Mouse (Mus musculus) CH12.LX (cell line): Measurements from ENCODE around the gene Gm43191. TPM values are rescaled to one million over a fixed set of nuclear protein-coding genes. Genes with fewer than 3 reads are reported as not detected.
A peak's percentile ranks its signal among the peaks of the same experiment; 100 is the strongest.

Experiments used
- DNase-seq: peaks from one replicate; pipeline ENCODE4 v3.0.0-alpha.2; 2013; ENCODE audit errors: extremely low read depth
- H3K27ac ChIP-seq: 2 replicates; pipeline ENCODE4 v1.5.1; 2012; ENCODE audit warnings: low read depth, mild to moderate bottlenecking, control low read depth, moderate library complexity; ENCODE audit not compliant: insufficient read depth
- H3K27me3 ChIP-seq: replicated peaks from 2 replicates; pipeline ENCODE3; 2012; ENCODE audit warnings: inconsistent platforms
- H3K36me3 ChIP-seq, 2 experiments: replicated peaks in 1 of 2; 2 replicates each; pipeline versions ENCODE3 to v1.6.1; 2012; ENCODE audit warnings: inconsistent platforms in 1 of 2, low read length in 1 of 2, mild to moderate bottlenecking in 1 of 2, mixed read lengths in 1 of 2, moderate library complexity in 1 of 2; ENCODE audit not compliant: control insufficient read depth in 1 of 2, insufficient read depth in 1 of 2
- H3K4me1 ChIP-seq, 2 experiments: 2 replicates each; pipeline ENCODE4 v1.6.1; 2012; ENCODE audit warnings: inconsistent platforms in 1 of 2, moderate library complexity in 1 of 2; ENCODE audit not compliant: insufficient read depth in 2 of 2, control insufficient read depth in 1 of 2
- H3K4me2 ChIP-seq: 2 replicates; pipeline ENCODE4 v1.6.1; 2012; ENCODE audit warnings: low read depth, mild to moderate bottlenecking, control low read depth; ENCODE audit not compliant: poor library complexity, insufficient read depth, severe bottlenecking
- H3K4me3 ChIP-seq, 3 experiments: fragments of 150-350 bp in 1 of 3; sonication (generic) in 1 of 3; replicated peaks in 1 of 3; 2 replicates each; pipeline versions ENCODE3 to v1.5.1; 2011 to 2012; ENCODE audit warnings: low read depth in 2 of 3, low read length in 2 of 3, mild to moderate bottlenecking in 2 of 3, moderate library complexity in 2 of 3, control low read depth in 1 of 3, improper control_type of control experiment in 1 of 3, inconsistent platforms in 1 of 3, mixed read lengths in 1 of 3; ENCODE audit not compliant: poor library complexity in 1 of 3
- H3K79me2 ChIP-seq: replicated peaks from 2 replicates; pipeline ENCODE4 v1.6.1; 2012; ENCODE audit warnings: mild to moderate bottlenecking, moderate library complexity; ENCODE audit not compliant: control insufficient read depth, poor library complexity, insufficient read depth, severe bottlenecking; ENCODE audit errors: extremely low read depth
- H3K9ac ChIP-seq: 2 replicates; pipeline ENCODE4 v1.6.1; 2012; ENCODE audit warnings: low read depth, mild to moderate bottlenecking, control low read depth, moderate library complexity; ENCODE audit not compliant: insufficient read depth
- H3K9me3 ChIP-seq: replicated peaks from 2 replicates; pipeline ENCODE3; 2012; ENCODE audit warnings: low read length, inconsistent platforms, mixed read lengths
- CHD2 ChIP-seq: IDR thresholded peaks from 2 replicates; pipeline ENCODE4 v1.6.1; 2011; ENCODE audit warnings: low read length, improper control_type of control experiment
- ELF1 ChIP-seq: IDR thresholded peaks from 2 replicates; pipeline ENCODE4 v1.6.1; 2014; ENCODE audit warnings: low read depth, mild to moderate bottlenecking, inconsistent platforms, low read length, improper control_type of control experiment
- EP300 ChIP-seq: IDR thresholded peaks from 2 replicates; pipeline ENCODE4 v1.6.1; 2011; ENCODE audit warnings: low read length, improper control_type of control experiment
- ETS1 ChIP-seq: conservative IDR thresholded peaks from 2 replicates; pipeline ENCODE4 v1.6.1; 2012; ENCODE audit warnings: low read depth, mild to moderate bottlenecking, inconsistent platforms, low read length, improper control_type of control experiment, moderate library complexity
- GABPA ChIP-seq: IDR thresholded peaks from 2 replicates; pipeline ENCODE4 v1.6.1; 2012; ENCODE audit warnings: low read depth, low read length, improper control_type of control experiment, inconsistent platforms; ENCODE audit not compliant: insufficient replicate concordance
- HCFC1 ChIP-seq: IDR thresholded peaks from 2 replicates; pipeline ENCODE4 v1.6.1; 2012; ENCODE audit warnings: low read depth, mild to moderate bottlenecking, inconsistent platforms, low read length, improper control_type of control experiment
- MAFK ChIP-seq: IDR thresholded peaks from 2 replicates; pipeline ENCODE4 v1.6.1; 2011; ENCODE audit warnings: low read length, improper control_type of control experiment; ENCODE audit not compliant: insufficient replicate concordance
- MAX ChIP-seq: IDR thresholded peaks from 2 replicates; pipeline ENCODE4 v1.6.1; 2011; ENCODE audit warnings: low read length, improper control_type of control experiment
- MAZ ChIP-seq: IDR thresholded peaks from 2 replicates; pipeline ENCODE4 v1.6.1; 2012; ENCODE audit warnings: low read depth, mild to moderate bottlenecking, inconsistent platforms, low read length, improper control_type of control experiment, moderate library complexity
- MEF2A ChIP-seq: IDR thresholded peaks from 2 replicates; pipeline ENCODE4 v1.6.1; 2014; ENCODE audit warnings: low read depth, mild to moderate bottlenecking, inconsistent platforms, low read length, improper control_type of control experiment, borderline replicate concordance
- MXI1 ChIP-seq: IDR thresholded peaks from 2 replicates; pipeline ENCODE4 v1.6.1; 2011; ENCODE audit warnings: mild to moderate bottlenecking, low read depth, low read length, improper control_type of control experiment
- MYC ChIP-seq: IDR thresholded peaks from 2 replicates; pipeline ENCODE4 v1.6.1; 2011; ENCODE audit warnings: low read depth, mild to moderate bottlenecking, improper control_type of control experiment, low read length
- NELFE ChIP-seq: IDR thresholded peaks from 2 replicates; pipeline ENCODE4 v1.6.1; 2011; ENCODE audit warnings: low read depth, low read length, improper control_type of control experiment
- NRF1 ChIP-seq: IDR thresholded peaks from 2 replicates; pipeline ENCODE4 v1.6.1; 2014; ENCODE audit warnings: low read depth, mild to moderate bottlenecking, inconsistent platforms, low read length, improper control_type of control experiment, moderate library complexity
- PAX5 ChIP-seq: IDR thresholded peaks from 2 replicates; pipeline ENCODE4 v1.6.1; 2012; ENCODE audit warnings: low read length, inconsistent platforms, mixed read lengths
- POLR2A ChIP-seq: IDR thresholded peaks from 2 replicates; pipeline ENCODE4 v1.6.1; 2011; ENCODE audit warnings: low read depth, mild to moderate bottlenecking, improper control_type of control experiment, low read length
- POLR2AphosphoS2 ChIP-seq: IDR thresholded peaks from 2 replicates; pipeline ENCODE4 v1.6.1; 2011; ENCODE audit warnings: low read depth, low read length, improper control_type of control experiment
- RCOR1 ChIP-seq: conservative IDR thresholded peaks from 2 replicates; pipeline ENCODE4 v1.6.1; 2012; ENCODE audit warnings: low read depth, mild to moderate bottlenecking, inconsistent platforms, low read length, improper control_type of control experiment
- SIN3A ChIP-seq: IDR thresholded peaks from 2 replicates; pipeline ENCODE4 v1.6.1; 2012; ENCODE audit warnings: low read length, improper control_type of control experiment, inconsistent platforms
- TBP ChIP-seq: conservative IDR thresholded peaks from 2 replicates; pipeline ENCODE4 v1.6.1; 2011; ENCODE audit warnings: low read depth, low read length, improper control_type of control experiment
- TCF12 ChIP-seq: IDR thresholded peaks from 2 replicates; pipeline ENCODE4 v1.6.1; 2014; ENCODE audit warnings: low read depth, mild to moderate bottlenecking, inconsistent platforms, low read length, improper control_type of control experiment
- UBTF ChIP-seq: IDR thresholded peaks from 2 replicates; pipeline ENCODE4 v1.6.1; 2012; ENCODE audit warnings: low read depth, mild to moderate bottlenecking, inconsistent platforms, low read length, improper control_type of control experiment, moderate library complexity
- ZKSCAN1 ChIP-seq: IDR thresholded peaks from 2 replicates; pipeline ENCODE4 v1.6.1; 2012; ENCODE audit warnings: low read depth, inconsistent platforms, low read length, improper control_type of control experiment, borderline replicate concordance
- dilution Hi-C: fragments of 300-500 bp; cut with MboI; formaldehyde crosslinking; loops from 2 replicates; pipeline ENCODE4 v1.14.3; 2020; ENCODE audit warnings: low sequenced_read_pairs; ENCODE audit not compliant: extremely low pct_unique_long_range_greater_than_20kb, extremely low pct_ligation_motif_present
- in situ Hi-C: fragments of 300-500 bp; cut with MboI; formaldehyde crosslinking; loops from 3 replicates; pipeline ENCODE4 v1.14.3; 2019; ENCODE audit warnings: low sequenced_read_pairs, low pct_ligation_motif_present, low pct_unique_long_range_greater_than_20kb, mixed read lengths
- polyA plus RNA-seq: library from polyadenylated mRNA; unstranded; fragments of >175 nt; gene quantifications from 2 replicates; pipeline ENCODE4 v1.2.1, GENCODE M21; 2012; ENCODE audit warnings: low read depth; ENCODE audit not compliant: insufficient read length
- total RNA-seq, 2 experiments: library from RNA; depleted of rRNA; stranded (reverse); fragments of 300-350 nt in 1 of 2; fragments of >200 nt in 1 of 2; gene quantifications; 2 replicates each; pipeline ENCODE4 v1.2.3; 2012 to 2014

The Gm43191 gene
- total and polyA plus RNA-seq, 3 experiments, result 0.51 TPM; not detected in 2

GRCm38 (mm10) chr3:116726807-116727206, 45.7 kb upstream of the Gm43191 start:
- no peaks in the 10 kb centered on the region for H3K79me2 ChIP-seq
- no peak for TF ChIP-seq ZKSCAN1
- no peak for TF ChIP-seq TCF12
- no peak for TF ChIP-seq ETS1
- no peak for TF ChIP-seq ELF1
- TF ChIP-seq MAZ, result no peak
- no peak for TF ChIP-seq PAX5
- TF ChIP-seq NRF1, result no peak
- TF ChIP-seq MEF2A, result no peak
- no peak for TF ChIP-seq UBTF
- TF ChIP-seq GABPA, result no peak
- no peak for TF ChIP-seq MAFK
- no peak for TF ChIP-seq SIN3A
- no peak for TF ChIP-seq POLR2A
- TF ChIP-seq TBP, result no peak
- in situ Hi-C loops (loop anchor here (25.0 kb wide), 2 partner anchors 215 to 390 kb away; partner anchors contain the start of genes Dbt and Rtca), dilution Hi-C loops (no loop called here)
- no peak for DNase-seq
- H3K9me3 ChIP-seq, result no peaks in the 10 kb centered on the region
- H3K27ac ChIP-seq, result no peak overlapping the region
- no peak overlapping the region for H3K4me3 ChIP-seq
- peaks cover 0 to 7% of the 10 kb centered on the region in 2 experiments; a peak in 3 of 4 replicates for H3K4me1 ChIP-seq
- no peak overlapping the region for H3K4me2 ChIP-seq
- H3K27me3 ChIP-seq, result no peaks in the 10 kb centered on the region
- no peak overlapping the region for H3K9ac ChIP-seq
- no peaks in the 10 kb centered on the region for H3K36me3 ChIP-seq

- Histone ChIP-seq H3K4me1 (peaks cover 0 to 7% of the 10 kb centered on the region in 2 experiments; a peak in 2 of 4 replicates), H3K9ac (0 out of 2 replicates have a peak overlapping the region, but pooled peaks have one; percentile 44), H3K79me2 (no peaks in the 10 kb centered on the region), H3K36me3 (no peaks in the 10 kb centered on the region), H3K4me2 (peak overlapping the region; percentile 15; the same call in 1 of the 2 replicates), H3K9me3 (no peaks in the 10 kb centered on the region), H3K27ac (no peak overlapping the region), H3K4me3 (no peak overlapping the region), H3K27me3 (no peaks in the 10 kb centered on the region)
- TF ChIP-seq RCOR1 (no peak), EP300 (no peak), NELFE (no peak), CHD2 (no peak), MAX (no peak), MYC (no peak), TBP (no peak), MXI1 (no peak), POLR2A (no peak), HCFC1 (no peak), POLR2AphosphoS2 (no peak), PAX5 (no peak)
- in situ Hi-C loops, result no loop called here
- dilution Hi-C loops, result no loop called here
- DNase-seq, result peak; percentile 29
Measured at GRCm38 (mm10) chr3:116723496-116724481, 42.7 kb upstream of the Gm43191 start.
